Mouse (Mus musculus) stomach, embryonic 15.5 days (tissue): ENCODE data around the gene Ccr7. TPM values are rescaled to one million over a fixed set of nuclear protein-coding genes. Genes with fewer than 3 reads are reported as not detected.

Experiments
- ATAC-seq: fragments of 200-750 bp; cut with Nextera tagmentation; 2 replicates; pipeline ENCODE4 v1.8.0; 2017; ENCODE audit warnings: low read depth, moderate number of reproducible peaks, moderate TSS enrichment; ENCODE audit not compliant: insufficient read depth, low FRiP score
- H3K27ac ChIP-seq: fragments of 300-500 bp; sonication (generic); 2 replicates; pipeline ENCODE4 v1.5.1; 2015; ENCODE audit warnings: mild to moderate bottlenecking, inconsistent platforms
- H3K27me3 ChIP-seq: fragments of 300-500 bp; sonication (generic); replicated peaks from 2 replicates; pipeline ENCODE4 v1.6.1; 2015; ENCODE audit warnings: inconsistent platforms
- H3K36me3 ChIP-seq: fragments of 300-500 bp; sonication (generic); 2 replicates; pipeline ENCODE4 v1.6.1; 2015; ENCODE audit warnings: inconsistent platforms
- H3K4me1 ChIP-seq: fragments of 300-500 bp; sonication (generic); 2 replicates; pipeline ENCODE4 v1.6.1; 2015; ENCODE audit warnings: inconsistent platforms
- H3K4me2 ChIP-seq: fragments of 300-500 bp; sonication (generic); 2 replicates; pipeline ENCODE4 v1.6.1; 2015; ENCODE audit warnings: mild to moderate bottlenecking, inconsistent platforms
- H3K4me3 ChIP-seq: fragments of 300-500 bp; sonication (generic); replicated peaks from 2 replicates; pipeline ENCODE4 v1.5.1; 2015; ENCODE audit warnings: inconsistent platforms
- H3K9ac ChIP-seq: fragments of 300-500 bp; sonication (generic); 2 replicates; pipeline ENCODE4 v1.6.1; 2015; ENCODE audit warnings: inconsistent platforms
- H3K9me3 ChIP-seq: fragments of 300-500 bp; sonication (generic); 2 replicates; pipeline ENCODE4 v1.6.1; 2016; ENCODE audit warnings: inconsistent platforms
- WGBS: fragments of 180-500 bp; shearing (Covaris S2); methylation state at CpG from one replicate; pipeline ENCODE4 v1.1.7; 2015; 5-methylcytosine and 5-hydroxymethylcytosine counted together
- polyA plus RNA-seq: library from polyadenylated mRNA; unstranded; fragments of >200 nt; fragmentation: Nextera tagmentation; extraction: Ambion mirVana; gene quantifications from 2 replicates; pipeline ENCODE4 v1.2.1, GENCODE M21; 2015

The Ccr7 gene
- polyA plus RNA-seq, 1 experiment from 2014 or later = 0.27 TPM

GRCm38 (mm10) chr11:99143123-99144082, 11.5 kb downstream of the Ccr7 start:
- H3K9me3 ChIP-seq = no peaks in the 10 kb centered on the region
- 58% methylated on average over 16 of the region's 16 CpGs for WGBS
- no peaks in the 10 kb centered on the region for H3K27me3 ChIP-seq
- H3K4me1 ChIP-seq = peaks cover 36% of the 10 kb centered on the region
- ATAC-seq = no peak
- no peak overlapping the region for H3K9ac ChIP-seq
- no peak overlapping the region for H3K4me3 ChIP-seq
- peak overlapping the region; percentile 26 for H3K27ac ChIP-seq
- no peaks in the 10 kb centered on the region for H3K36me3 ChIP-seq
- H3K4me2 ChIP-seq = no peak overlapping the region

GRCm38 (mm10) chr11:99142493-99143095, 12.3 kb downstream of the Ccr7 start:
- Histone ChIP-seq H3K36me3 (no peaks in the 10 kb centered on the region), H3K9ac (no peak overlapping the region), H3K27ac (peak overlapping the region; percentile 7; the same call in 1 of the 2 replicates), H3K4me1 (peaks cover 30% of the 10 kb centered on the region), H3K27me3 (no peaks in the 10 kb centered on the region), H3K4me3 (no peak overlapping the region), H3K9me3 (no peaks in the 10 kb centered on the region), H3K4me2 (no peak overlapping the region)
- WGBS = 69% methylated on average over 18 of the region's 18 CpGs
- no peak for ATAC-seq

GRCm38 (mm10) chr11:99142046-99142445, 12.8 kb downstream of the Ccr7 start:
- WGBS = 83% methylated on average over 6 of the region's 6 CpGs

GRCm38 (mm10) chr11:99141600-99141999, 13.3 kb downstream of the Ccr7 start:
- no peaks in the 10 kb centered on the region for H3K36me3 ChIP-seq
- H3K27me3 ChIP-seq = no peaks in the 10 kb centered on the region
- no peak overlapping the region; the same call in 1 of the 2 replicates for H3K27ac ChIP-seq
- H3K4me3 ChIP-seq = no peak overlapping the region
- H3K4me2 ChIP-seq = no peak overlapping the region
- ATAC-seq = no peak
- peaks cover 31% of the 10 kb centered on the region for H3K4me1 ChIP-seq
- H3K9me3 ChIP-seq = no peaks in the 10 kb centered on the region
- 48% methylated on average over 7 of the region's 7 CpGs for WGBS
- no peak overlapping the region for H3K9ac ChIP-seq

More at GRCm38 (mm10) chr11:99142046-99142445, 12.8 kb downstream of the Ccr7 start:
- Histone ChIP-seq H3K9me3 (no peaks in the 10 kb centered on the region), H3K36me3 (no peaks in the 10 kb centered on the region), H3K4me3 (no peak overlapping the region), H3K9ac (no peak overlapping the region), H3K27me3 (no peaks in the 10 kb centered on the region), H3K27ac (peak overlapping the region; percentile 7; the same call in 1 of the 2 replicates), H3K4me1 (peaks cover 30% of the 10 kb centered on the region), H3K4me2 (no peak overlapping the region)
- no peak for ATAC-seq

- H3K9ac ChIP-seq = no peak overlapping the region
- WGBS = 65% methylated on average over 9 of the region's 9 CpGs
Measured at GRCm38 (mm10) chr11:99138976-99139375, 15.9 kb downstream of the Ccr7 start.

GRCm38 (mm10) chr11:99137385-99137784, 17.5 kb downstream of the Ccr7 start:
- Histone ChIP-seq H3K27ac (no peak overlapping the region), H3K4me2 (no peak overlapping the region), H3K9ac (no peak overlapping the region), H3K36me3 (no peaks in the 10 kb centered on the region), H3K4me3 (no peak overlapping the region), H3K27me3 (no peaks in the 10 kb centered on the region), H3K9me3 (no peaks in the 10 kb centered on the region), H3K4me1 (peaks cover 47% of the 10 kb centered on the region)
- no peak for ATAC-seq
- 72% methylated on average over 4 of the region's 4 CpGs for WGBS

More at GRCm38 (mm10) chr11:99138976-99139375, 15.9 kb downstream of the Ccr7 start:
- Histone ChIP-seq H3K4me3 (no peak overlapping the region), H3K36me3 (no peaks in the 10 kb centered on the region), H3K9me3 (no peaks in the 10 kb centered on the region), H3K27ac (no peak overlapping the region; the same call in 1 of the 2 replicates), H3K4me2 (no peak overlapping the region), H3K4me1 (peaks cover 47% of the 10 kb centered on the region), H3K27me3 (no peaks in the 10 kb centered on the region)
- ATAC-seq = no peak

- Histone ChIP-seq H3K27me3 (no peaks in the 10 kb centered on the region), H3K4me2 (no peak overlapping the region), H3K9ac (no peak overlapping the region), H3K4me3 (no peak overlapping the region), H3K9me3 (no peaks in the 10 kb centered on the region), H3K27ac (no peak overlapping the region), H3K4me1 (peaks cover 47% of the 10 kb centered on the region), H3K36me3 (no peaks in the 10 kb centered on the region)
- 71% methylated on average over 4 of the region's 4 CpGs for WGBS
- no peak for ATAC-seq
Measured at GRCm38 (mm10) chr11:99136961-99137360, 17.9 kb downstream of the Ccr7 start.

GRCm38 (mm10) chr11:99136361-99136760, 18.5 kb downstream of the Ccr7 start:
- no peak overlapping the region for H3K9ac ChIP-seq
- ATAC-seq = no peak
- H3K4me1 ChIP-seq = peaks cover 48% of the 10 kb centered on the region
- no peak overlapping the region for H3K27ac ChIP-seq
- H3K27me3 ChIP-seq = no peaks in the 10 kb centered on the region
- no peak overlapping the region for H3K4me2 ChIP-seq
- no peak overlapping the region for H3K4me3 ChIP-seq
- no peaks in the 10 kb centered on the region for H3K36me3 ChIP-seq
- WGBS = 53% methylated on average over 3 of the region's 3 CpGs
- no peaks in the 10 kb centered on the region for H3K9me3 ChIP-seq

- ATAC-seq = no peak
- Histone ChIP-seq H3K4me3 (no peak overlapping the region), H3K4me2 (no peak overlapping the region), H3K27ac (peak overlapping the region; percentile 87), H3K36me3 (no peaks in the 10 kb centered on the region), H3K9ac (no peak overlapping the region), H3K27me3 (no peaks in the 10 kb centered on the region), H3K9me3 (no peaks in the 10 kb centered on the region), H3K4me1 (peaks cover 49% of the 10 kb centered on the region)
- WGBS = 60% methylated on average over 8 of the region's 8 CpGs
Measured at GRCm38 (mm10) chr11:99135047-99135440, 19.8 kb downstream of the Ccr7 start.

- Histone ChIP-seq H3K9me3 (no peaks in the 10 kb centered on the region), H3K27me3 (no peaks in the 10 kb centered on the region), H3K4me3 (no peak overlapping the region), H3K4me2 (no peak overlapping the region), H3K9ac (no peak overlapping the region), H3K27ac (peak overlapping the region; percentile 87), H3K36me3 (no peaks in the 10 kb centered on the region), H3K4me1 (peaks cover 47% of the 10 kb centered on the region)
- 38% methylated on average over 15 of the region's 15 CpGs for WGBS
- no peak; the same call in 1 of the 2 replicates for ATAC-seq
Measured at GRCm38 (mm10) chr11:99134266-99135046, 20.4 kb downstream of the Ccr7 start.

GRCm38 (mm10) chr11:99133285-99133897, 21.5 kb downstream of the Ccr7 start:
- Histone ChIP-seq H3K36me3 (no peaks in the 10 kb centered on the region), H3K27ac (peak overlapping the region; percentile 77), H3K9ac (no peak overlapping the region), H3K4me3 (no peak overlapping the region), H3K4me1 (peaks cover 41% of the 10 kb centered on the region), H3K9me3 (no peaks in the 10 kb centered on the region), H3K27me3 (no peaks in the 10 kb centered on the region), H3K4me2 (no peak overlapping the region)
- 12% methylated on average over 5 of the region's 5 CpGs for WGBS
- ATAC-seq = no peak
